Comparison of ENCODE assay signal across 8 mouse cellular contexts in genomic region chr11:116850833-116851477, GRCm38 (mm10). TPM values are rescaled to one million over a fixed set of nuclear protein-coding genes. Genes with fewer than 3 reads are reported as not detected.
DNase-seq lines count a peak whose midpoint lies in the region; ATAC-seq and TF ChIP-seq lines count a peak whose summit lies in the region.

No protein-coding gene starts in this region.

- TF ChIP-seq CTCF in kidney, adult 2 months (conservative IDR thresholded peaks at IDR 0.05; ENCODE audit: insufficient read depth, insufficient read length, low read depth, low read length) = no peak
- no peak for TF ChIP-seq CTCF in bone marrow macrophage, adult 2 months (IDR thresholded peaks at IDR 0.05; ENCODE audit: low read depth, low read length)

- no peak for TF ChIP-seq POLR2A in kidney, adult 2 months (IDR thresholded peaks at IDR 0.05; ENCODE audit: low read depth, low read length)
- no peak for TF ChIP-seq POLR2A in bone marrow macrophage, adult 2 months (IDR thresholded peaks at IDR 0.05; ENCODE audit: borderline replicate concordance, low read depth, low read length)

- 6% methylated on average over 6 of the region's 6 CpGs for WGBS in kidney, adult 2 months
- WGBS in hindbrain, embryonic 16.5 days = 35% methylated on average over 6 of the region's 6 CpGs
- 27% methylated on average over 6 of the region's 6 CpGs for WGBS in midbrain, embryonic 16.5 days

- H3K4me3 ChIP-seq in kidney, adult 2 months (ENCODE audit: insufficient read depth, low read depth, low read length) = peak overlapping the region; percentile 92; the same call in 1 of the 2 replicates
- H3K4me3 ChIP-seq in bone marrow macrophage, adult 2 months (ENCODE audit: insufficient read depth, low read length) = peak overlapping the region; percentile 97
- H3K4me3 ChIP-seq in hindbrain, embryonic 16.5 days (ENCODE audit: low read length) = peak overlapping the region; percentile 97
- H3K4me3 ChIP-seq in midbrain, embryonic 16.5 days (ENCODE audit: low read depth, low read length) = peak overlapping the region; percentile 93

- H3K36me3 ChIP-seq in kidney, adult 2 months (ENCODE audit: control insufficient read depth, insufficient read depth, low read length) = peaks cover 22% of the 10 kb centered on the region
- H3K36me3 ChIP-seq in hindbrain, embryonic 16.5 days (ENCODE audit: control insufficient read depth, insufficient read depth, low read length) = peaks cover 8% of the 10 kb centered on the region; the same call in 1 of the 2 replicates
- H3K36me3 ChIP-seq in midbrain, embryonic 16.5 days (ENCODE audit: control insufficient read depth, insufficient read depth, low read length) = 0 out of 2 replicates have a peak, but pooled peaks cover 3% of the 10 kb centered on the region

- DNase-seq in kidney, adult 2 months = peak; percentile 19
- no peak for DNase-seq in kidney, postnatal 36 days
- no peak for DNase-seq in urinary bladder, postnatal 4 days (ENCODE audit: low spot score in 2 of 2)
- no peak for DNase-seq in right cerebral cortex, adult 2 months (ENCODE audit: low spot score in 2 of 2)
- no peak for DNase-seq in left cerebral cortex, postnatal 4 days

- H3K9me3 ChIP-seq in hindbrain, embryonic 16.5 days (ENCODE audit: control insufficient read depth, low read length) = no peaks in the 10 kb centered on the region
- no peaks in the 10 kb centered on the region for H3K9me3 ChIP-seq in midbrain, embryonic 16.5 days (replicated peaks; ENCODE audit: control insufficient read depth, low read length, poor library complexity, severe bottlenecking)

- H3K9ac ChIP-seq in hindbrain, embryonic 16.5 days (ENCODE audit: low read depth, low read length) = peak overlapping the region; percentile 97
- 0 out of 2 replicates have a peak overlapping the region, but pooled peaks have one; percentile 3 for H3K9ac ChIP-seq in midbrain, embryonic 16.5 days (ENCODE audit: low read depth, low read length)

- no peak for ATAC-seq in hindbrain, embryonic 16.5 days
- no peak for ATAC-seq in midbrain, embryonic 16.5 days

- 0 out of 2 replicates have a peak, but pooled peaks cover 3% of the 10 kb centered on the region for H3K4me1 ChIP-seq in kidney, adult 2 months (ENCODE audit: control insufficient read depth, insufficient read depth, low read length)
- peaks cover 8% of the 10 kb centered on the region for H3K4me1 ChIP-seq in bone marrow macrophage, adult 2 months (ENCODE audit: control insufficient read depth, insufficient read depth, low read length)
- H3K4me1 ChIP-seq in hindbrain, embryonic 16.5 days (ENCODE audit: control insufficient read depth, insufficient read depth, low read depth, low read length) = peaks cover 30% of the 10 kb centered on the region
- peaks cover 32% of the 10 kb centered on the region for H3K4me1 ChIP-seq in midbrain, embryonic 16.5 days (ENCODE audit: control insufficient read depth, insufficient read depth, low read length)

- H3K27ac ChIP-seq in kidney, adult 2 months (ENCODE audit: insufficient read depth, low read depth, low read length) = no peak overlapping the region; the same call in 1 of the 2 replicates
- peak overlapping the region; percentile 95 for H3K27ac ChIP-seq in bone marrow macrophage, adult 2 months (ENCODE audit: insufficient read depth, low read depth, low read length)
- no peak overlapping the region; the same call in 1 of the 2 replicates for H3K27ac ChIP-seq in hindbrain, embryonic 16.5 days (ENCODE audit: low read depth, low read length)
- H3K27ac ChIP-seq in midbrain, embryonic 16.5 days (ENCODE audit: low read length) = no peak overlapping the region

- peak overlapping the region; percentile 93 for H3K4me2 ChIP-seq in hindbrain, embryonic 16.5 days (ENCODE audit: low read length)
- peak overlapping the region; percentile 74 for H3K4me2 ChIP-seq in midbrain, embryonic 16.5 days (ENCODE audit: low read length)

- no peaks in the 10 kb centered on the region for H3K27me3 ChIP-seq in kidney, adult 2 months (replicated peaks; ENCODE audit: control insufficient read depth, insufficient read depth, low read length)
- no peaks in the 10 kb centered on the region for H3K27me3 ChIP-seq in hindbrain, embryonic 16.5 days (replicated peaks; ENCODE audit: control insufficient read depth, insufficient read depth, low read length)
- H3K27me3 ChIP-seq in midbrain, embryonic 16.5 days (ENCODE audit: control insufficient read depth, insufficient read depth, low read depth, low read length) = no peaks in the 10 kb centered on the region

- intact Hi-C loops in left cerebral cortex, postnatal 4 days (cut with DNase I) = no loop called here

RNA-seq across cellular contexts. Expression of gene Mfsd11, which starts 1.3 kb away (rescaled TPM):
- 44.9 and 48.5 TPM in 2 replicates for polyA plus RNA-seq in kidney, adult 2 months (2012; rRNA removed)
- polyA plus RNA-seq in bone marrow macrophage, adult 2 months (2012; ENCODE audit: insufficient read depth, insufficient read length, missing spikeins) = 108 and 110 TPM in 2 replicates
- polyA plus RNA-seq in hindbrain, embryonic 16.5 days (2015; fragmentation: Nextera tagmentation; extraction: Ambion mirVana) = 52.1 and 52.7 TPM in 2 replicates
- polyA plus RNA-seq in midbrain, embryonic 16.5 days (2015; fragmentation: Nextera tagmentation; extraction: Ambion mirVana) = 56.1 and 56.2 TPM in 2 replicates
- total RNA-seq in left cerebral cortex, postnatal 4 days (2021) = 10 to 100 TPM; 55.9 to 58.5 TPM

RNA-seq across cellular contexts. Expression of gene Srsf2, which starts 1.9 kb away (rescaled TPM):
- polyA plus RNA-seq in kidney, adult 2 months (2012; rRNA removed) = 214 and 336 TPM in 2 replicates
- polyA plus RNA-seq in bone marrow macrophage, adult 2 months (2012; ENCODE audit: insufficient read depth, insufficient read length, missing spikeins) = 259 and 286 TPM in 2 replicates
- 469 and 518 TPM in 2 replicates for polyA plus RNA-seq in hindbrain, embryonic 16.5 days (2015; fragmentation: Nextera tagmentation; extraction: Ambion mirVana)
- polyA plus RNA-seq in midbrain, embryonic 16.5 days (2015; fragmentation: Nextera tagmentation; extraction: Ambion mirVana) = 549 and 567 TPM in 2 replicates
- total RNA-seq in left cerebral cortex, postnatal 4 days (2021) = 100 to 1,000 TPM; 268 to 270 TPM

RNA-seq across cellular contexts. Expression of gene Jmjd6, which starts 7.7 kb away (rescaled TPM):
- polyA plus RNA-seq in kidney, adult 2 months (2012; rRNA removed) = 19.6 and 20.9 TPM in 2 replicates
- 18.3 and 19.0 TPM in 2 replicates for polyA plus RNA-seq in bone marrow macrophage, adult 2 months (2012; ENCODE audit: insufficient read depth, insufficient read length, missing spikeins)
- 67.2 and 70.2 TPM in 2 replicates for polyA plus RNA-seq in hindbrain, embryonic 16.5 days (2015; fragmentation: Nextera tagmentation; extraction: Ambion mirVana)
- polyA plus RNA-seq in midbrain, embryonic 16.5 days (2015; fragmentation: Nextera tagmentation; extraction: Ambion mirVana) = 66.3 and 73.0 TPM in 2 replicates
- total RNA-seq in left cerebral cortex, postnatal 4 days (2021) = 10 to 100 TPM; 35.7 to 39.9 TPM

RNA-seq across cellular contexts. Expression of gene Mettl23, which starts 7.9 kb away (rescaled TPM):
- polyA plus RNA-seq in kidney, adult 2 months (2012; rRNA removed) = 26.8 and 32.8 TPM in 2 replicates
- 28.0 and 29.8 TPM in 2 replicates for polyA plus RNA-seq in bone marrow macrophage, adult 2 months (2012; ENCODE audit: insufficient read depth, insufficient read length, missing spikeins)
- polyA plus RNA-seq in hindbrain, embryonic 16.5 days (2015; fragmentation: Nextera tagmentation; extraction: Ambion mirVana) = 62.6 and 62.8 TPM in 2 replicates
- 65.2 and 67.4 TPM in 2 replicates for polyA plus RNA-seq in midbrain, embryonic 16.5 days (2015; fragmentation: Nextera tagmentation; extraction: Ambion mirVana)
- total RNA-seq in left cerebral cortex, postnatal 4 days (2021) = 10 to 100 TPM; 26.8 to 29.4 TPM

RNA-seq across cellular contexts. Expression of gene Mxra7, which starts 23.1 kb away (rescaled TPM):
- 11.3 TPM in 2 replicates for polyA plus RNA-seq in kidney, adult 2 months (2012; rRNA removed)
- polyA plus RNA-seq in bone marrow macrophage, adult 2 months (2012; ENCODE audit: insufficient read depth, insufficient read length, missing spikeins) = 0.72 and 1.2 TPM in 2 replicates
- 33.7 and 37.7 TPM in 2 replicates for polyA plus RNA-seq in hindbrain, embryonic 16.5 days (2015; fragmentation: Nextera tagmentation; extraction: Ambion mirVana)
- 21.8 and 22.6 TPM in 2 replicates for polyA plus RNA-seq in midbrain, embryonic 16.5 days (2015; fragmentation: Nextera tagmentation; extraction: Ambion mirVana)
- total RNA-seq in left cerebral cortex, postnatal 4 days (2021) = 10 to 100 TPM; 17.5 to 17.9 TPM
